Comparison of ENCODE assay signal across 8 mouse cellular contexts in the genomic region with DNA sequence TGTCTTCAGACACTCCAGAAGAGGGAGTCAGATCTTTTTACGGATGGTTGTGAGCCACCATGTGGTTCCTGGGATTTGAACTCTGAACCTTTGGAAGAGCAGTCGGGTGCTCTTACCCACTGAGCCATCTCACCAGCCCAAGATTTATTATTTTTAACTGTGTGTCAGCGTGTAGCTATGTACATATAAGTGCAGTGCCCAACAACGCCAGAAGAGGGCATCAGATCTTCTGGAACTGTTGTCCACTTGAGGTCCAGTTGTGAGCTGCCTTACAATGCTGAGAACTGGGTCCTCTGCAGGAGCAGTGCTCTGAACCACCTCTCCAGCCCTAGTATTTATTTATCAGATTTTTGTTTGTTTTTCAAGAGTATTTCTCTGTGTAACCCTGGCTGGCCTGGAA. TPM values are rescaled to one million over a fixed set of nuclear protein-coding genes. Genes with fewer than 3 reads are reported as not detected.
DNase-seq lines count a peak whose midpoint lies in the region; ATAC-seq and TF ChIP-seq lines count a peak whose summit lies in the region.
"Not testable (repeated sequence)": the region's sequence is repeated elsewhere in the genome, so short reads cannot be mapped to it uniquely, and the experiment has no call there.

No protein-coding gene starts in this region.

- TF ChIP-seq EP300 in heart, postnatal 0 days (IDR thresholded peaks at IDR 0.05; ENCODE audit: low read depth); stomach, postnatal 0 days (optimal IDR thresholded peaks at IDR 0.05): not testable (repeated sequence)

- H3K79me3 ChIP-seq in C2C12 (ENCODE audit: low read depth) = not testable (repeated sequence)

- not testable (repeated sequence) for H3K27ac ChIP-seq in heart, postnatal 0 days (ENCODE audit: low read depth); kidney, postnatal 0 days; limb, embryonic 11.5 days (replicated peaks; ENCODE audit: low read depth, low read length); midbrain, embryonic 14.5 days (replicated peaks; ENCODE audit: low read depth, low read length); stomach, postnatal 0 days (replicated peaks)

- not testable (repeated sequence) for H3K9ac ChIP-seq in heart, postnatal 0 days (replicated peaks; ENCODE audit: low read depth, low read length); kidney, postnatal 0 days (ENCODE audit: low read depth, low read length); limb, embryonic 11.5 days (ENCODE audit: low read length); midbrain, embryonic 14.5 days (replicated peaks; ENCODE audit: low read length); stomach, postnatal 0 days (ENCODE audit: low read length)

- H3K36me3 ChIP-seq in C2C12 (ENCODE audit: control insufficient read depth, insufficient read depth) = peaks cover 37% of the 10 kb centered on the region
- peaks cover 61% of the 10 kb centered on the region for H3K36me3 ChIP-seq in heart, postnatal 0 days (replicated peaks; ENCODE audit: control insufficient read depth, insufficient read depth, low read length)
- H3K36me3 ChIP-seq in kidney, postnatal 0 days (ENCODE audit: insufficient read depth, low read length) = peaks cover 36% of the 10 kb centered on the region
- H3K36me3 ChIP-seq in limb, embryonic 11.5 days (ENCODE audit: control insufficient read depth, insufficient read depth, low read length) = peaks cover 27% of the 10 kb centered on the region
- H3K36me3 ChIP-seq in midbrain, embryonic 14.5 days (ENCODE audit: control insufficient read depth, insufficient read depth, low read length) = peaks cover 67% of the 10 kb centered on the region
- peaks cover 31% of the 10 kb centered on the region for H3K36me3 ChIP-seq in stomach, postnatal 0 days (ENCODE audit: control insufficient read depth, insufficient read depth, low read length)

- H3ac ChIP-seq in C2C12 (ENCODE audit: control insufficient read depth, insufficient read length, low read depth) = not testable (repeated sequence)

- peaks cover 22% of the 10 kb centered on the region for H3K79me2 ChIP-seq in C2C12 (ENCODE audit: control insufficient read depth, insufficient read depth)

- not testable (repeated sequence) for H3K4me2 ChIP-seq in heart, postnatal 0 days (ENCODE audit: low read depth, low read length); kidney, postnatal 0 days (ENCODE audit: low read length); limb, embryonic 11.5 days (ENCODE audit: low read depth, severe bottlenecking); midbrain, embryonic 14.5 days (ENCODE audit: low read length); stomach, postnatal 0 days (replicated peaks; ENCODE audit: low read depth)

- not testable (repeated sequence) for H3K4me1 ChIP-seq in heart, postnatal 0 days (ENCODE audit: control insufficient read depth, insufficient read depth); kidney, postnatal 0 days (replicated peaks; ENCODE audit: insufficient read depth, low read length); limb, embryonic 11.5 days (ENCODE audit: control insufficient read depth, insufficient read depth, low read length); midbrain, embryonic 14.5 days (ENCODE audit: control insufficient read depth, insufficient read depth, low read length); stomach, postnatal 0 days (replicated peaks; ENCODE audit: control insufficient read depth, insufficient read depth)

- H3K27me3 ChIP-seq in C2C12 (ENCODE audit: control insufficient read depth, insufficient read depth, insufficient read length); heart, postnatal 0 days (ENCODE audit: control insufficient read depth, insufficient read depth, low read length); kidney, postnatal 0 days (ENCODE audit: insufficient read depth, low read length); limb, embryonic 11.5 days (ENCODE audit: control insufficient read depth, insufficient read depth, low read length); midbrain, embryonic 14.5 days (ENCODE audit: control insufficient read depth, insufficient read depth, low read length); stomach, postnatal 0 days (ENCODE audit: control insufficient read depth, insufficient read depth, low read length): not testable (repeated sequence)

- not testable (repeated sequence) for ATAC-seq in heart, postnatal 0 days (ENCODE audit: insufficient read depth, low read depth); kidney, postnatal 0 days (replicated peaks; ENCODE audit: low FRiP score, low read depth); limb, embryonic 11.5 days (ENCODE audit: insufficient number of reproducible peaks, low FRiP score, low TSS enrichment, low read depth); midbrain, embryonic 14.5 days (ENCODE audit: low FRiP score, low TSS enrichment); stomach, postnatal 0 days (ENCODE audit: low FRiP score, low TSS enrichment)

- H3K9me3 ChIP-seq in heart, postnatal 0 days (replicated peaks; ENCODE audit: control insufficient read depth, low read length); kidney, postnatal 0 days (replicated peaks; ENCODE audit: low read length); limb, embryonic 11.5 days (ENCODE audit: control insufficient read depth, low read length); midbrain, embryonic 14.5 days (ENCODE audit: control insufficient read depth, low read length); stomach, postnatal 0 days (ENCODE audit: control insufficient read depth, low read length): not testable (repeated sequence)

- WGBS in heart, postnatal 0 days = 88% methylated on average over 4 of the region's 4 CpGs
- 78% methylated on average over 4 of the region's 4 CpGs for WGBS in kidney, postnatal 0 days
- 89% methylated on average over 4 of the region's 4 CpGs for WGBS in limb, embryonic 11.5 days
- 84% methylated on average over 4 of the region's 4 CpGs for WGBS in midbrain, embryonic 14.5 days
- WGBS in stomach, postnatal 0 days = 89% methylated on average over 4 of the region's 4 CpGs

- not testable (repeated sequence) for H3K4me3 ChIP-seq in C2C12 (ENCODE audit: insufficient read depth, poor library complexity, severe bottlenecking); heart, postnatal 0 days (ENCODE audit: low read depth, low read length); kidney, postnatal 0 days (replicated peaks; ENCODE audit: low read depth, low read length); limb, embryonic 11.5 days (ENCODE audit: low read depth, low read length); midbrain, embryonic 14.5 days (replicated peaks; ENCODE audit: low read depth, low read length); stomach, postnatal 0 days (ENCODE audit: low read depth, low read length)

- peak; percentile 8 for TF ChIP-seq CTCF in C2C12 (IDR thresholded peaks at IDR 0.05; ENCODE audit: control insufficient read depth, insufficient read depth, insufficient read length)
- TF ChIP-seq CTCF in heart, postnatal 0 days (IDR thresholded peaks at IDR 0.05; ENCODE audit: low read depth) = peak; percentile 11; the same call in 1 of the 2 replicates
- TF ChIP-seq CTCF in kidney, postnatal 0 days (IDR thresholded peaks at IDR 0.05; ENCODE audit: low read depth) = peak; percentile 54; the same call in 1 of the 2 replicates
- peak; percentile 57 for TF ChIP-seq CTCF in stomach, postnatal 0 days (IDR thresholded peaks at IDR 0.05; ENCODE audit: low read depth)

- peak; percentile 38 for DNase-seq in adrenal gland, postnatal 10 days
- DNase-seq in embryo, embryonic 10.5 days (ENCODE audit: low spot score) = peak; percentile 41
- not testable (repeated sequence) for DNase-seq in heart, postnatal 0 days (ENCODE audit: low spot score)
- DNase-seq in kidney, postnatal 0 days (ENCODE audit: low spot score) = peak; percentile 52
- peak; percentile 40 for DNase-seq in limb, embryonic 11.5 days (ENCODE audit: low spot score)
- peak; percentile 55 for DNase-seq in midbrain, embryonic 14.5 days
- DNase-seq in stomach, postnatal 0 days (ENCODE audit: low spot score) = peak; percentile 37

RNA-seq across cellular contexts. Expression of gene Atp6v0a2, which starts 6.7 kb away (rescaled TPM):
- 22.8 TPM for polyA plus RNA-seq in C2C12 (2012; fragmentation: generic; extraction: Trizol)
- total RNA-seq in adrenal gland, postnatal 10 days (2021) = 10 to 100 TPM; 54.1 to 59.2 TPM
- total RNA-seq in heart, postnatal 0 days (2014; rRNA removed; ENCODE audit: low replicate concordance) = 20.4 and 30.1 TPM in 2 replicates
- 22.4 and 27.0 TPM in 2 replicates for polyA plus RNA-seq in heart, postnatal 0 days (2015; fragmentation: Nextera tagmentation; extraction: Ambion mirVana)
- 33.6 and 34.5 TPM in 2 replicates for polyA plus RNA-seq in kidney, postnatal 0 days (2015; fragmentation: Nextera tagmentation; extraction: Ambion mirVana)
- polyA plus RNA-seq in limb, embryonic 11.5 days (2014; fragmentation: Nextera tagmentation; extraction: Ambion mirVana) = 47.1 and 49.2 TPM in 2 replicates
- polyA plus RNA-seq in midbrain, embryonic 14.5 days (2014; fragmentation: Nextera tagmentation; extraction: Ambion mirVana) = 32.9 and 41.1 TPM in 2 replicates
- 27.2 and 29.2 TPM in 2 replicates for polyA plus RNA-seq in stomach, postnatal 0 days (2015; fragmentation: Nextera tagmentation; extraction: Ambion mirVana)

RNA-seq across cellular contexts. Expression of gene Gtf2h3, which starts 56.1 kb away (rescaled TPM):
- 34.0 TPM for polyA plus RNA-seq in C2C12 (2012; fragmentation: generic; extraction: Trizol)
- total RNA-seq in adrenal gland, postnatal 10 days (2021) = 10 to 100 TPM; 35.3 to 36.8 TPM
- total RNA-seq in heart, postnatal 0 days (2014; rRNA removed; ENCODE audit: low replicate concordance) = 18.9 and 49.7 TPM in 2 replicates
- 21.1 and 22.3 TPM in 2 replicates for polyA plus RNA-seq in heart, postnatal 0 days (2015; fragmentation: Nextera tagmentation; extraction: Ambion mirVana)
- 44.6 and 49.3 TPM in 2 replicates for polyA plus RNA-seq in kidney, postnatal 0 days (2015; fragmentation: Nextera tagmentation; extraction: Ambion mirVana)
- 98.7 and 107 TPM in 2 replicates for polyA plus RNA-seq in limb, embryonic 11.5 days (2014; fragmentation: Nextera tagmentation; extraction: Ambion mirVana)
- 51.1 and 59.7 TPM in 2 replicates for polyA plus RNA-seq in midbrain, embryonic 14.5 days (2014; fragmentation: Nextera tagmentation; extraction: Ambion mirVana)
- 24.9 and 27.6 TPM in 2 replicates for polyA plus RNA-seq in stomach, postnatal 0 days (2015; fragmentation: Nextera tagmentation; extraction: Ambion mirVana)

RNA-seq across cellular contexts. Expression of gene Eif2b1, which starts 56.1 kb away (rescaled TPM):
- 43.0 TPM for polyA plus RNA-seq in C2C12 (2012; fragmentation: generic; extraction: Trizol)
- total RNA-seq in adrenal gland, postnatal 10 days (2021) = 10 to 100 TPM; 42.0 to 49.9 TPM
- total RNA-seq in heart, postnatal 0 days (2014; rRNA removed; ENCODE audit: low replicate concordance) = 23.7 and 58.6 TPM in 2 replicates
- polyA plus RNA-seq in heart, postnatal 0 days (2015; fragmentation: Nextera tagmentation; extraction: Ambion mirVana) = 49.5 and 51.5 TPM in 2 replicates
- 64.4 and 66.0 TPM in 2 replicates for polyA plus RNA-seq in kidney, postnatal 0 days (2015; fragmentation: Nextera tagmentation; extraction: Ambion mirVana)
- 83.1 and 85.1 TPM in 2 replicates for polyA plus RNA-seq in limb, embryonic 11.5 days (2014; fragmentation: Nextera tagmentation; extraction: Ambion mirVana)
- 71.8 and 73.4 TPM in 2 replicates for polyA plus RNA-seq in midbrain, embryonic 14.5 days (2014; fragmentation: Nextera tagmentation; extraction: Ambion mirVana)
- 58.8 and 61.2 TPM in 2 replicates for polyA plus RNA-seq in stomach, postnatal 0 days (2015; fragmentation: Nextera tagmentation; extraction: Ambion mirVana)
